Mouse (Mus musculus) thymus, postnatal 4 days (tissue): ENCODE results near the gene Slc25a53.
A peak's percentile ranks its signal among the peaks of the same experiment; 100 is the strongest.
"Not testable (repeated sequence)": the region's sequence is repeated elsewhere in the genome, so short reads cannot be mapped to it uniquely, and the experiment has no call there.

Experiments
- DNase-seq: peaks from one replicate; pipeline ENCODE4 v3.0.0; 2021

Slc25a53 gene

DNA sequence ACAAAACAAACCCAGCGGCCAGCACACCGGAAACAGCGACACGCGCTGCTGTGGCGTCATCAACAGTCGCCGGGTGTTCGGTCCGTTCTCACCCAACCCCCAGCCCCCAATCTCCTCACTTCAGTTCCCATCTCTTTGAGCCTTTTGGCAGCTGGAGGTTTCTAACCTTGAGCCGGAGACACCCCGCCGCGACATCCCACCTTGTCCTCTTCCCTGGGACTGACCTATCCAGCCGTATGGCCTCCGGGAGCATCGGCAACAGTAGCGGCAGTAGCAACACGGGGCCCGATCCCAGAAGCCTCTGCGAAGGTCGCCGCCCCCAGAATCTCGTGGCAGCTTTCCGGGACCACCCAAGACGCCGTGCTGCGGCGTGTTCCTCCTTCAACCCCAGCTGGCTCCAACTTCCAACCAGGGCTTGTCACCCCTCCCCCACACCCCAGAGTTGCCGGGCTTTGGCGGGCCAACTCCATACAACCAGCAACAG is at the start of gene Slc25a53:
Gene Slc25a53 (minus strand): TSS at position 303 of the 484 bp plus-strand sequence.
- DNase-seq: peak; percentile 86

DNA sequence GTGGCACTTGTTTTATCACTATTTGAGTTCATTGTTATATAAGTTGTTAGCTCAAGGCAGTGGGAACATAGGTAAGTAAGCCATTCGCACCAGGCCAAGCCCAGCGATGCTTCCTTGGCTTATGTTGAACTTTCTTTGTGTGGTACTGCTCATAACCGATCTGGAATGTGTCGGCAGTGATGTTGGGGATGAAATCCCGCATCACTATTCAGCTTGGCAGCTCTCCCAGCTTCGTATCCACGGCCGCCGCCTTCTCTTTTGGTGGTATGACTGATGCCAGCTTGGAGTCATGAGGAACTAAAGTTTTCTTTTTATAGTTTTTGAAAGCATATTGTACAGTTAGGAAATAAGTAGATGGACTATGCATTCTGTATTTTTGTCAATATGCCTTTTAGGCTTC is 25.1 kb upstream of the Slc25a53 start:
- DNase-seq: no peak

DNA sequence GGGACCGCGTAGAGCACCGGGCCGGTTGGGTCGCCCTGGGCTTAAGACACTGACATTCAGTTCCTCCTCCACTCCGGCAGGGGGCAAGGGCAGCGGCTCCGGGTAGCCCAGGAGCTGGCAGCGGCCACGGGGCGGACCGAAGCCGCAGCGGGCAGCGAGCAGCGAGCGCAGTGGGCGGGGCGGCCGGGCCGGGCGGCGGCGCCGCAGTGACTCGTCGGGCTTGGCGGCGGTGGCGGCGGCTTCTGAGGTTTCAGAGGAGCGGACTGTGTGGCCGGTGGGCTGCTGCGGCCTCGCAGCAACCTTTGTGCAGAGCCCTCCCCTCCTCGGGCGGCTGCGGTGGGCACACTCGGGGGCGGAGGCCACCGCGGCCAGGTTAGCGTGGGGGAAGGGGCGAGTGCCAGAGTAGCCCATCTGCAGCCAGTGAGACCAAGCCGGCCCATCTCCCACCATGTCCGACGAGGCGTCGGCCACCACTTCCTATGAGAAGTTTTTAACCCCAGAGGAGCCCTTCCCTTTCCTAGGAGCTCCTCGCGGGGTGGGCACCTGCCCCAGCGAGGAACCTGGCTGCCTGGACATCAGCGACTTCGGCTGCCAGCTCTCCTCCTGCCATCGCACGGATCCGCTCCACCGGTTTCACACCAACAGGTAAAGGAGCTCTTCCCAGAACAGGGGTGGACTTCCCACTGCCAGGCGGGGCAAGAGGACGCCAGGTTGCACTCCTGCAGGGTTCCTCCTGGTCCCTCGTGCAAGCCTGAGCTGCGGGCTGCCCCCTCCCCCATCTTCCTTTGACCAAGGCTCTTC is 11.5 kb upstream of the Slc25a53 start, which contains the start of gene Fam199x:
Gene Fam199x (plus strand): TSS at position 170 of the 801 bp plus-strand sequence.
- peak; percentile 78 for DNase-seq

DNA sequence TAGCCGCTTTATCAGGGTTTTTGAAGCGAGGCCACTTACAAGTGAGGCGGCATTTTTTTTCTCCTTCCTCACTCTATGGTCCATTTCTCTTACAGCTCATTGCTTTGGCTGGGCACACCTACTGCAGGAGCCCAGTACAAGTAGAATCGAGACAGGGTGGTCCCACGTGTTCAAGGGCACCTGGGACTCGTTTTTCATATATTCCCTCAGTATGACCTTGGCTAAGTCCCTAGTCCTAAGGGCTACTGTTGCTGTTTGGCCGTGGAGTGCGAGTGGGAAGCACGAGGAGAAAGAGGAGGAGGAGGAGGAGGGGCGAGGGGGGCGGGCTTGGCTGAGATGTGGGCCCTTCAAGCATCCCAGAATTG is 10.9 kb upstream of the Slc25a53 start:
- no peak for DNase-seq

DNA sequence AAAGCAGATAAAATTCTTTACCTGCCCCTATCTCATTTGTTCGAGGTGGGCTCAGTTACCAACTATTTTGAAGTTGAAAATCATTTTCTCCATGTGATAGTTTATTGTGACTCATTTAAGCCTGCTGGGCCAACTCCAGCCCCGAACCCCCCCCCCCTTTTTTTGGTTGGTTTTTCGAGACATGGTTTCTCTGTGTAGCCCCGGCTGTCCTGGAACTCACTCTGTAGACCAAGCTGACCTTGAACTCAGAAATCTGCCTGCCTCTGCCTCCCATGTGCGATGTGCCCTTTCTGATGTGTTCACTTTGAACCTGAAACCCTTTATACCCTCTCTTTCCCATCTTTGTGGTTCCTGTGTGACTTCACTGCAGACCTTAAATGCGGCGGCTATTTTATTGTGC is 400 bp upstream of the Slc25a53 start:
- DNase-seq: no peak

DNA sequence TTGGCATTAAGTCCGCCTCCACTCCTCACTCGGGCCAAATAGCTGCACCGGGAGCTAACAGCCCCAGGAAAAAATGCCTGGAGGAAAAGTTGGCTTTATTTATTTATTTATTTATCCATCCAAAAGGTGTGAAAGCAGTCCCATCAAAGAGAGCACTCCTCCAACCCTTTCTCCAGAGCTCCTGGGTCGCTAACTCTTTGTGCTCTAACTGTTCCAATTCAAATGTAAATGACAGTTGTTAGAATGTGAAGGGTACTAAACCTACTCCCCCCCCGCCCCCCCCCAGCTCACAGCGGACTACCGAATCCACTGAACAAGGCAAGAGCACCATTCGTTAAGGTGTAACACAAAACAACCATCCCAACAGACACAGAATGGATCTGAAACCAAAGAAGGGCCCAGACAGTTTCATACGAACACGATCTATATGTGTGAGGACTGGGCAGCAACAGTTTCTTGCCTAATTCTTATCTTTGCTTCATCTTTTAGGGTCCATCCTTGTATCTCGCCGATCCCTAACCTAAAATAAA is 567 bp downstream of the Slc25a53 start:
- no peak for DNase-seq

DNA sequence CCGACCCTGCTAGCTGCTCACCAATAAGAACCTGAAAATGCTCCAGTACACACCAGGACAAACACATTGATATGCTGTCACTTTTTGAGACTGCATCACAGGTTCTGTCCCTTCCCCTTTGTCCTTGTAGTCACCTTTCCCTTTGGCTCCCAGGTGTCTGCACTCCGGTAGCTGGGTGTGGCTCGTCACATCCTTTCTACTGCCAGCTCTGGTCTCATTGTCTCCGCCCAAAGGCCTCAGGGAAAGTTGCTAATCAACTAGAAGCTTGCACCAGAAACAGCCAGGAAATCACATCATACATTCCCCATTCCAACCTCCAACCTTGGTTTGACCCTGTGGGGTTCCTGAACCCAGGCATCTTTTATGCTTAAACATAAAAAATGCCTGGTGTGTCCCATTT is 3.8 kb downstream of the Slc25a53 start:
- DNase-seq: no peak

DNA sequence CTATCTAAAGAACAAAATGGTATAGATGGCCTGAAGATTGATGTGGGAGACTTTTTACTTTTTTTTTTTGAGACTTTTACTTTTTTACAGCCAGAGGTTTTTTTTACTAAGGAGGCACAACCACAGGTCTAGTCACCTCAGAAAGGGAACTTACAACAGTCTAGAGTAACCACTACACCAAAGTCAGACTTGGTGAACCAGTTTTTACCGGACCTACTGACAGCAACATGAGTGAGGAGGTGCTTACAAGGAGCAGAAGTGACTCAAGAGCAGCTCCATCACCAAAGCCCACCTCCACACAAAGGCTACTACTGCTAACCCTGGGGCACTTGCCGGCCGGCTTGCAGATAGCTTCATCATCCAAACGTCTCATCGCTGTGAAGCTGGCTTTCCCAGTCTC is 6.4 kb downstream of the Slc25a53 start:
- no peak for DNase-seq

DNA sequence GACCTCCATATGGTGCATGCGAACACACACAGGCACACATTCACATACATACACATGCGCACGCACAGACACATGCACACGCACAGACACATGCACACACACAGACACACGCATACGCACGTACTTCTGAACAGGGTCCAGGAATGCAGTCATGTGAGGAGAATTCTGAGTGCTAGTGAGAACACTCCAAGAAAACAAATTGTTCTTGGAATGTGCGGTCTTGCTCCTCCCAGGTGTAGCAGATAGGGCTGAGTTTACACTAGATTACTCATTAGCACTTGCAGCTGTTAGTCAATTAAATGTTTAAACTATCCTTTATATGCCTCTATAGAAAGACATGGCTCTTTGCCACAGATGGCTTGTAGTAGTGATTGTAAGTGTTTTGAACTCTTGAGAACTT is 7.2 kb downstream of the Slc25a53 start:
- DNase-seq: no peak

DNA sequence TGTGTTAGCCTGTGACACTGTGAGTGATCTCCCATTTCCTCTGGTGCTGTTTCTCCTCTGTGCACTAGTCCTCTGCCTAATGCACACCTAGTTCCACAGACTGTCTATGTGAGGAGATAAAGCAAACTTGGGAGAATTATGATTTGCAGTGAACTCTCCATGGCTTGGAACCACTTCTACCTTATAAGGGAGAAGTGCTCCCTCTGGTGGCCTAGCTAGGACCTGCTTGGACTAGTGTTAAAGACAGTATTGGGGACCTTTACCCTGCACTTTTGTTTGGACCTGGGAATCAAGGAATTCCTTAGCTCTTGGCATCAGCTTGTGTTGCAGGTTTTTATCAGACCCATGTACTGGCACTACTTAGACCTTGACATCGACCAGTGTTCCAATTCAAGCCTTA is 18.8 kb downstream of the Slc25a53 start:
- DNase-seq: peak; percentile 77

DNA sequence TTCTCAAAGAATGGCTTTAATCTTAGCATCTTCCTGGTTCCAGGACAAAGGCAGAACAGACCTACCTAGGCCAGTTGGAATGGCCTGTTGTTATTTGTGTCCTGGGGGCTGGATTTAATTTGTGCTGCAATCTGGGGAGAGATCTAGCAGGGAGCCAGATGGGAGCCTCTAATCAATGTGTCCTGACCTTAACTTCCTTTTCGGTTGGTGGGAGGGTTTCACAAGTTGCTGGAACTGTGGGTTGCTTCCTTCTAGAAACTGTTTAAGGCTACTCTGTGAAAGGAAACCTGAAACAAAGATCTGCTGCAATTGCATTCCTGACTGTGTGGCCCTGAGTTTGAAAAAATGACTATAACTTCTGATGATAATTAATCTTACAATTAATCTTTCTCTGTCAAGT is 20.4 kb downstream of the Slc25a53 start:
- no peak for DNase-seq

DNA sequence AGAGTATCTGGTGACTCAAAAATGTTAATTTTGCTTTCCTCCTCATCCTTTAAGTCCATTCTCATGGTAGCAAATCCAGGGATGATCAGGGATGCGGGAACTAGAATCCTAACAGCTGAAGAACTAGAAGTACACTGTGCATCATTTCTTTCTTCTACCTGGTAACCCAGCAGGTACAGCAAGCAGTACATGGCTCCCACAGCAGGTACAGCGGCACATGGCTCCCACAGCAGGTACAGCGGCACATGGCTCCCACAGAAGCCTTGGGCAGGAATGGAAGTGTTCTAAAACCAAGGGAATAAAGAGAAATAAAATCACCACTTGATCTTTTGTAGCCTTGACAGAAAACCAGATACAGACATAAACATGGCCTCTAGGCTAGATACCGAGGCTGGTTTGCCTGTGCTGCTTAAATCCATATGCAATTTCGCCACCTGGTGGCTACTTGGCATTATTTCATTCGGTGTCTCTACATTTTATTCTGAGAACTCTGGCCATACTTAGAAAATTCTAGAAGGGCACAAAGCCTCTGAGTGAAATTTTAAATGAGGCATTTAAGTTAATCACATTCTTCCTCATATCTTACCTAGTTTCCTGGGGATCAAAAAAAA is 22.9 kb downstream of the Slc25a53 start:
- DNase-seq: peak; percentile 64

DNA sequence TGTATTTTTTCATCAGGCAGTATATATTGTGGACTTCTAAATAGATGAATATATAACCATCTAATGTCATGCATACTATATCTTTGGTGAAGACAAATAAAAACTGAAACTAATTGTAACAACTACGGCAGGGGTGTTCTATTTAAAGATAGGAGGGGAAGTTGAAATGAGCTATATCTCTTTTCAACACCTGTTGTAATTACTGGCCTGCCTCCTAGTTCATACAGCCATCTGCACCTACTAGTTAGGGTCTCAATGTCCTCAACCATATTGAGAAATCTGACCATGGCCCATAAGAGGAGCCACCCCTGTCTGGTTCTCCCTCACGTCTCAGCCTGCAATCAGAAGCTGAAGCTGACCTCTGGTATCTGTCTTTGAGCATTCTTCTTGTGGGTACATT is 41.8 kb downstream of the Slc25a53 start:
- no peak for DNase-seq

DNA sequence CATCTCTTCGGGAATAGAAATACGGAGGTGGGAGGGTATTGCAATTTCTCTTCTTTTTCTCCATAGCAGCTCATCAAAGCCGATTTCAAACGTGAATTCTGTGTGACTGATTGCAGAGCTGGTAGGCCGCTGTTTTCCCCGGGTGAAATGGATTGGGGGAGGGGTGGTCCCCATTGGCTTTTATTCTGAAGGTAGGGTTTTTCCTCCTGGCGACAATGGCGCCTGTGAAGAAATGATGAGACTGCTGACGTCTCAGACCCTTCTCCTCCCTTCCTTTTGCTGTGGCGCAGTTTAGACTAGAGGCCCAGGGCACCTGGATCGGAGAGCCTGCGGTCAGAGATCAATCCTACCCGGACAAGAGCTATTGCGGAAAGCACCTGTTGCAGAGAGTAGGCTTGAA is 44.5 kb downstream of the Slc25a53 start:
- DNase-seq: peak; percentile 9

DNA sequence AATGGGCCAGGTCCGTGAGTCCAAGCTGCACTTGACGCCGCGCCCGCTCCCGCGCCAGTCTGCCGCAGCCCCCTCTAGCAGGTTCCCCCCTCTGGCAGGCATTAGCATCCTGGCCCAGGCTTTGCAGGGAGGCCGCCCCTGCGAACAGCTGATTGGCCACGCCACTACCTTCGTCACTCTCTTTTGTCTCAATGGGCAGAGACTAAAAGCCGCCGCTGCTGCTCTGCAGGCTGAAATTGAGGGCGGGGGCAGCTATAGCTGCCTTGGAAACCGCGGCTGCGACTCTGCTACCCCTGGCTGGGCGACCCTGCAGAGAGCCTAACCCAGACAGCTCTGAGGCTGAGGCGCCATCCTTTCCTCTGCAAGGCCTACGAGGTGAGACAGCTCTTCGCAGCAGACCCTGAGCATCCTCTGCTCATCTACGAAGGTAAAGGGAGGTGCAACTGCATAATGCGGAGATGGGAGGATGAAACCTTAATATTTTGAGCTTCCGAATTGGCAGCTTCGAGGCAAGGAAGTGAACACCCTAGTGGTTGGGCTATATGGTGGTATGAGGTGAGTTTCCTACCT is 45.0 kb downstream of the Slc25a53 start, which contains the start of gene Zcchc18:
Gene Zcchc18 (plus strand): TSS at position 178 of the 570 bp plus-strand sequence.
- DNase-seq: peak; percentile 62

DNA sequence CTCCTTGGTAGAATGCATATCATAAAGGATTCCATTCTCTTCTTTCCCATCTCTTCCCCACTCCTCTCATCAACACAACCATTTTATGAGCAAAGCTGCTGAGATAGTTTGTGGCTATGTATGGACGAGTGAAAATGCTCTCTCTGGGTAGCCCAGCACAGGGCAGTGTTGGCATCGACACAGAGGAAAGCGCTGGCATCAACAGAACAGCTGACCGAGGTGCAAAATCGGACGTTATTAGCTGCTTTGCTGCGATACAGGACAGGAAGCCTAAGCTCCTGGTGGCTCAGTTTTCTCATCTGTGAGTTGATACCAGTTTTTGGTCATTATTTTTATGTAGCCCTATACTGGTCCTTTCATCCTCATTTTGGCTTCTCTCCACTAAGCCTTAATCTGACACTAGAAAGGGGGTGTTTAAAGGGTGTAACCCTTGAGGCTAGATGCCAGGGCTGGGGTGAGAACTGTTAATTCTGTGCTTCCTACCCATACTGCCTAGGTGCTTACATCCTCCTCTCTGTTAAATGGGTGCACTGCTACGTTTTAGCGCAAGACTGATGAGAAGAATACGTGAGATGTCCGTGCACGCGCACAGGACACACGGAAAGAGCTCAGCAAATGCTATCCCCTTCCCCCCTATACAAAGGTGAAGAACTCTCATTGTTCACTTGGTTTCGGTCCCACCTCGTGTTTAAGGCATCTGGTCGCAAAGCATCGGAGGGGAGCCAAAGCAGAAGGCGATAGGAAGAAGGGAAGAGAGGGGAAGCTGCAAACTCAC is 45.7 kb downstream of the Slc25a53 start:
- DNase-seq: no peak

DNA sequence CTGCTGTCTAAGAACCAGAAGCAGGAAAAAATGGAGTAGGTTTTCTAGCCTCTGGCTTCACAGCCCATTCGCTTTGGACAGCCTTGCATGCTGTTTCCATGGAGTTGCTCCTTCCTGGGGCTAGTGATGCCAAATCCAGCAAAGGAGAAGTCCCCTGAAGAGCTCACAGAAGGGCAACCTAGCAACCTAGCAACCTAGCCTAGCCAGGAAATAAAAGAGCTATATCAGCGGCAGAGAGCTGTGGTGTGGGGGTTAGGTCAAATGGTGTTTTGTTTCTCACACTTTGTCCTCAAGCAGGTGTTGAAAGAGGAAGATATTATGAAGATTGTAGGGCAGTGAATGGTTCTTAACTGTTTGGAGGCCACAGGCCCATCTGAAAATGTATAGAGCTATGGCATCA is 46.8 kb downstream of the Slc25a53 start:
- DNase-seq: no peak

DNA sequence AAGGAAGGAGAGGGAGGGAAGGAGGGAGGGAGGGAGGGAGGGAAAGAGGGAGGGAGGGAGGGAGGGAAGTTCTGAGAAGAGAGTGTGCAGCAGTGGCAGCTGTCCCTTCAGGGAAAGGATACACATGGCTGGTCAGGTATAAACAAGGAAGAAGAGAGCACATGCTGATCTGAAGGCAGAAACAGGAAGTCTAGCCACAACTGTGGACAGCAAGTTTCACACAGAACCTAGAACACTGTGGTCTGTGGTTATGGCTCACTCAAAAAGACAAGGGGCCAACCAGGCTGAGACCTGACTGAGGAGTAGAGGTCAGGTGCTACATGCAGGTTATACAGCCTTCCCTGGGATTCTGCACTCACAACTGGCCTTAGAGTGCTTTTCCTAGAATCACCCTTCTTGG is 52.1 kb downstream of the Slc25a53 start:
- DNase-seq: no peak

DNA sequence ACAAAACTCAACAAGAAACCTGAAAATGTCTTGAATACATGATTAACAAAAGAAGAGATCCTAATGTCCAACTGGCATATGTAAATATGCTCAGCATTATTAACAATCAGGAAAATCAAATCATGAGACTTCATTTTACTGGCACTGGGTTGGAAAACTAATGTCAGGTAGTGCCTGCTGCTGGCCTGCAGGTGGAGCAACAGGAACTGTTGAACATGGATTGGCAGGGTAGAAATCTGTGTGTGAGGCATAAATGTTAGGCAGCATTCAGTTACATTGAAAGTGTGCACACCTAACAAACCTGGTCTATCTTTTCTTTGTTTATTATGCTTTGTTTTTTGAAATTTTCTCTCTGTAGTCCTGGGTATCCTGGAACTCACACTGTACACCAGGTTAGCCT is 59.5 kb downstream of the Slc25a53 start:
- DNase-seq: peak; percentile 22

DNA sequence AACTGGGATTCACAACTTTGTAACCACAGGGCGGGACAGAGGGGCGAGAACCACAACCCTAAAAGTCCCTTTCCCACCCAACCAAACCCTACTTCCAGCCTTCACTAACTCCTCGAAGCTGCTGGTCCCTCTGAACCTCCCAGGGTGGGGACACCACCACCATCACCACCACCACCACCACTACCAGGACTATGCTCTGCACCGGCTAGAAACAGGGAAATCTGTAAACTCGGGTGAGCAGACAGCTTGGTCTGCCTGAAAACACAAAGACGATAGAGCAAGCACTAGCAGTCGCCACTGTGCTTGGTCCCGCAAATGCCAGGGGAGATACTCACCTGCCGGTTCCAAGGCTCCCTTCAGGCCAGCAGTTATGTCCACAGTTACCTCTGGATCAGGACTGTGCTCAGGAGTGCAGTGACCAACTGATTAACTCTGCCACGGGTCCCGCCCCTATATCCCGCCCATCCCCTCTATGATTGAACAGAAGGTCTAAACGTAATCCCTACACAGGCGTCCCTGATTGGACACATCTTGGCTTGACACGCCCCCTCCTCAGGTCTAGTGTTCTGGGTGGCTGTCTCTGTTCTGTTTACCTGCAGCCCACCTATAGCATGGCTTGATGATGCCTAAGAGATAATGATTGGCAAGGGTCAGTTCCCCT is 61.5 kb downstream of the Slc25a53 start, which contains the start of the genes Tmsb15l and Tmsb15b1:
Gene Tmsb15l (minus strand): TSS at position 446 of the 661 bp plus-strand sequence.
Gene Tmsb15b1 (minus strand): TSS at position 451 of the 661 bp plus-strand sequence.
- peak; percentile 76 for DNase-seq

DNA sequence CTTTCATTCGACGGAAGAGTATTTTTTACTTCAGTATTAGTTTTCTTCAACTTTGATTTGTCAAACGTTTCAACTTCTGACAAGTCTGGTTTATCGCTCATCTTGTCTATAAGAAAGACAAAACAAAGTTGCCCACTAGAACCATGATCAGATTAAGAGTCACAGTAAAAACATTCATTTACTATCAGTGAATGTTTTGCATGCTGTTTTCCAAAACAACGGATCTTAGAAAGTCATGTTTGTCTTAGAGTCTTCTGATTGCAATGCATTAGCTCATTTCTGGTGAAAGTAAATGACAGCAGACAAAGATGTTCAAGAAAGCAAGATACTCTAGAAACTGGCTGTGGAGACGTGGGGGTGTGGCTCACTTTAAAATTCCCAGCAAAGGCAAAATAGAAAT is 62.7 kb downstream of the Slc25a53 start, which contains the start of gene Tmsb15b2:
Gene Tmsb15b2 (minus strand): TSS at position 101 of the 400 bp plus-strand sequence.
- DNase-seq: not testable (repeated sequence)

DNA sequence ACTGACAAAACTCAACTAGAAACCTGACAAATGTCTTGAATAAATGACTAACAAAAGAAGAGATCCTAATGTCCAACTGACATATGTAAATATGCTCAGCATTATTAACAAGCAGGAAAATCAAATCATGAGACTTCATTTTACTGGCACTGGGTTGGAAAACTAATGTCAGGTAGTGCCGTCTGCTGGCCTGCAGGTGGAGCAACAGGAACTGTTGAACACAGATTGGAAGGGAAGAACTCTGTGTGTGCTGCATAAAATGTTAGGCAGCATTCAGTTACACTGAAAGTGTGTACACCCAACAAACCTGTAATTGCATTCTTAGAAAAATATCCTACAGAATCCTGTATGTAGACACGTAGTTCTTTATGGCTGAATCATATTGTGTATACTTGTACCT is 78.4 kb downstream of the Slc25a53 start:
- peak; percentile 17 for DNase-seq
